Mouse (Mus musculus) B cell, adult 67 days (primary cell): ENCODE results near the gene Pde8b. TPM values are rescaled to one million over a fixed set of nuclear protein-coding genes. Genes with fewer than 3 reads are reported as not detected.

Experiments used
- total RNA-seq, 2 experiments: library from RNA; stranded (reverse); gene quantifications; 4 replicates each; pipeline ENCODE4 v1.2.4; 2023

Gene Pde8b
- total RNA-seq, result not detected

GRCm38 (mm10) chr13:95249511-95250456 is at the start of gene Pde8b:
TSS of gene Pde8b (minus strand) at chr13:95250336.

GRCm38 (mm10) chr13:94976219-94977186 is 273.6 kb downstream of the Pde8b start, which contains the start of gene Wdr41:
TSS of gene Wdr41 (plus strand) at chr13:94976344.

Other genes with a start within 250 kb of the Pde8b start
- 10 to 100 TPM; 21.5 to 25.0 TPM for gene Zbed3, start 73.3 kb upstream of the Pde8b start, total RNA-seq
- 10 to 100 TPM; 46.5 to 50.7 TPM for gene Aggf1, start 125.0 kb upstream of the Pde8b start, total RNA-seq
- under 1 TPM in 1 of 2 experiments, not detected in 1; 0.53 TPM for gene Crhbp, start 194.6 kb upstream of the Pde8b start, total RNA-seq
- gene S100z, start 228.4 kb upstream of the Pde8b start, total RNA-seq, result not detected